Mouse (Mus musculus) CD4-positive, CD25-positive, alpha-beta regulatory T cell (primary cell): Measurements from ENCODE around the gene Arih1. TPM values are rescaled to one million over a fixed set of nuclear protein-coding genes. Genes with fewer than 3 reads are reported as not detected.

Experiments used
- polyA plus RNA-seq: library from polyadenylated mRNA; unstranded; fragments of 100-300 nt; shearing (Covaris generic); gene quantifications from one replicate; pipeline ENCODE4 v1.2.1, GENCODE M21; 2017

Gene Arih1
- 110 TPM for polyA plus RNA-seq

GRCm38 (mm10) chr9:59486549-59487065 is at the start of gene Arih1:
Gene Arih1 (minus strand): TSS chr9:59486618.

GRCm38 (mm10) chr9:59353253-59353639 is 133.2 kb downstream of the Arih1 start, which contains the start of gene Bbs4:
Gene Bbs4 (minus strand): TSS chr9:59353508.

Other genes starting within 250 kb of the Arih1 start
- gene Adpgk, start 195.1 kb downstream of the Arih1 start, polyA plus RNA-seq: 67.2 TPM
- 11.5 TPM for gene Bbs4, start 133.1 kb downstream of the Arih1 start, polyA plus RNA-seq
- gene Hexa, start 52.9 kb upstream of the Arih1 start, polyA plus RNA-seq: 55.5 TPM
- gene Tmem202, start 53.2 kb upstream of the Arih1 start, polyA plus RNA-seq: 0.53 TPM
- not detected for gene Celf6, start 91.3 kb upstream of the Arih1 start, polyA plus RNA-seq
- gene Parp6, start 130.7 kb upstream of the Arih1 start, polyA plus RNA-seq: 61.5 TPM
- 762 TPM for gene Pkm, start 169.8 kb upstream of the Arih1 start, polyA plus RNA-seq
- gene Gramd2, start 193.5 kb upstream of the Arih1 start, polyA plus RNA-seq: 0.17 TPM